In the genomic region with DNA sequence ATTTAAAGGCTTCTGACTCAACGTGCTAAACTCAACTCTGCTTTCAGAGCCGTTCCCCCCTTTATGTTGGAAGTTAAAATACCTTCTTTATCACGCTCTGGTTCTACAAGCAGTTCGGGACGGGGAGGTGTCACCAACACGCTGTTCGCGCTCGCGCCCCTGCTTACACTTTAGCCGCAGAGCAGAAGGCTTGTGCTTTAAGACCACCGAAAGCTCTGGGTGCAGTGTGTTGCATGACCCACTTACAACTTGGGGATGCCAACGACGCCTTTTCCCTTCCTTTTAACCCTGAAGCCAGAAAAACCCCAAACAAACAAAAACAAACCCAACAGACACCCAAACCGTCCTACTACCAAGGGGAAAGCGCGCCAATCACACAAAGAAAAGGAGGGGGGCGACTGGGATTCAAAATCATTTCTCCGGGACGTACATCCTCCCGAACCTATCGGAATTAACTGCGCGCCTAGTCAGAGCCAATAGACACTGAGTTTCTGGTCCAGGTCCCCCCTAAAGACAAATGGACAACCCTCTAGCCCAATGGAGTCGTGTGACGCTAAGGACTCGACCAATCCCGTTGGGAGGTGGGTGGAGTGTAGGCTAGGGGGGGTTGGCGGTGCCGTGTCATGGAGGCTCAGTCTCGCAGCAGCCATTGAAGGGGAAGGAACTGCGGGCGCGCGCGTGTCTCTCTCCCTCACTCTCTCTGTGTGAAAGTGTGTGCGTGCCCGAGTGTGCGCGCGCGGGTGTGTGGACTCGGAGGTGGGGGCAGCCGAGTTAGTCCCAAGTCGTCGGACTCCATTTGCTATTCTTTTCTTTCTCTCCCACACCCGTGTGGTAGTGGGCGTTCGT, we compare ENCODE assay signal across 8 mouse cellular contexts. TPM values are rescaled to one million over a fixed set of nuclear protein-coding genes. Genes with fewer than 3 reads are reported as not detected.
DNase-seq lines count a peak whose midpoint lies in the region; ATAC-seq lines count a peak whose summit lies in the region.

A gene (plus strand): TSS at position 589 of the 846 bp plus-strand sequence.

- H3K9ac ChIP-seq in embryonic facial prominence, embryonic 13.5 days: peak within 1 kb of the TSS; percentile 98
- H3K9ac ChIP-seq in limb, embryonic 13.5 days: peak within 1 kb of the TSS; percentile 99
- peak within 1 kb of the TSS; percentile 78 for H3K9ac ChIP-seq in midbrain, embryonic 16.5 days (ENCODE audit: low read depth, low read length)

- H3K27ac ChIP-seq in embryonic facial prominence, embryonic 13.5 days: peak within 1 kb of the TSS; percentile 94
- peak within 1 kb of the TSS; percentile 94 for H3K27ac ChIP-seq in limb, embryonic 13.5 days
- peak within 1 kb of the TSS; percentile 87 for H3K27ac ChIP-seq in midbrain, embryonic 16.5 days (ENCODE audit: low read length)

- ATAC-seq in embryonic facial prominence, embryonic 13.5 days (ENCODE audit: insufficient number of reproducible peaks, insufficient read depth, low FRiP score, low TSS enrichment, low read depth): peak; percentile 100
- ATAC-seq in limb, embryonic 13.5 days (ENCODE audit: low FRiP score, low read depth): peak; percentile 100
- peak; percentile 100 for ATAC-seq in midbrain, embryonic 16.5 days

- no peaks in the 10 kb centered on the region for H3K27me3 ChIP-seq in embryonic facial prominence, embryonic 13.5 days
- H3K27me3 ChIP-seq in limb, embryonic 13.5 days: no peaks in the 10 kb centered on the region
- H3K27me3 ChIP-seq in midbrain, embryonic 16.5 days (ENCODE audit: control insufficient read depth, insufficient read depth, low read depth, low read length): no peaks in the 10 kb centered on the region

- peak within 1 kb of the TSS; percentile 60 for H3K4me2 ChIP-seq in embryonic facial prominence, embryonic 13.5 days
- peak within 1 kb of the TSS; percentile 74 for H3K4me2 ChIP-seq in limb, embryonic 13.5 days (replicated peaks)
- peak within 1 kb of the TSS; percentile 77 for H3K4me2 ChIP-seq in midbrain, embryonic 16.5 days (ENCODE audit: low read length)

- WGBS in embryonic facial prominence, embryonic 13.5 days: under 1% methylated on average over 49 of the region's 49 CpGs
- under 1% methylated on average over 49 of the region's 49 CpGs for WGBS in limb, embryonic 13.5 days
- under 1% methylated on average over 49 of the region's 49 CpGs for WGBS in midbrain, embryonic 16.5 days

- H3K9me3 ChIP-seq in embryonic facial prominence, embryonic 13.5 days: no peaks in the 10 kb centered on the region
- no peaks in the 10 kb centered on the region for H3K9me3 ChIP-seq in limb, embryonic 13.5 days
- no peaks in the 10 kb centered on the region for H3K9me3 ChIP-seq in midbrain, embryonic 16.5 days (replicated peaks; ENCODE audit: control insufficient read depth, low read length, poor library complexity, severe bottlenecking)

- DNase-seq in 3134 (ENCODE audit: extremely low read depth, insufficient read length, low spot score): peak; percentile 94
- DNase-seq in adrenal gland, postnatal 36 days: peak; percentile 96 to 97
- DNase-seq in heart, adult 18-20 months: peak; percentile 99
- DNase-seq in kidney, adult 8-10 months: peak; percentile 98
- peak; percentile 96 to 97 for DNase-seq in spleen, postnatal 10 days (ENCODE audit: low spot score in 2 of 2)

- H3K36me3 ChIP-seq in embryonic facial prominence, embryonic 13.5 days: peaks cover 7% of the 10 kb centered on the region
- H3K36me3 ChIP-seq in limb, embryonic 13.5 days: peaks cover 7% of the 10 kb centered on the region
- H3K36me3 ChIP-seq in midbrain, embryonic 16.5 days (ENCODE audit: control insufficient read depth, insufficient read depth, low read length): no peaks in the 10 kb centered on the region

- H3K4me1 ChIP-seq in embryonic facial prominence, embryonic 13.5 days: peaks cover 17% of the 10 kb centered on the region
- peaks cover 12% of the 10 kb centered on the region for H3K4me1 ChIP-seq in limb, embryonic 13.5 days
- H3K4me1 ChIP-seq in midbrain, embryonic 16.5 days (ENCODE audit: control insufficient read depth, insufficient read depth, low read length): peaks cover 3% of the 10 kb centered on the region; the same call in 1 of the 2 replicates

- peak within 1 kb of the TSS; percentile 90 for H3K4me3 ChIP-seq in embryonic facial prominence, embryonic 13.5 days
- H3K4me3 ChIP-seq in limb, embryonic 13.5 days: peak within 1 kb of the TSS; percentile 94
- peak within 1 kb of the TSS; percentile 89 for H3K4me3 ChIP-seq in midbrain, embryonic 16.5 days (ENCODE audit: low read depth, low read length)

RNA-seq across cellular contexts. Expression of the gene that starts here (rescaled TPM):
- 10 to 100 TPM; 91.6 to 99.3 TPM for total RNA-seq in adrenal gland, postnatal 36 days (2021)
- 241 and 251 TPM in 2 replicates for polyA plus RNA-seq in embryonic facial prominence, embryonic 13.5 days (2015; fragmentation: Nextera tagmentation; extraction: Ambion mirVana)
- total RNA-seq in heart, adult 18-20 months (2021): 10 to 100 TPM; 87.2 to 89.3 TPM
- polyA plus RNA-seq in limb, embryonic 13.5 days (2015; fragmentation: Nextera tagmentation; extraction: Ambion mirVana): 231 and 249 TPM in 2 replicates
- polyA plus RNA-seq in midbrain, embryonic 16.5 days (2015; fragmentation: Nextera tagmentation; extraction: Ambion mirVana): 110 and 131 TPM in 2 replicates

Comparison
In these comparisons a context has a peak if more than half of its experiments do, and no peak if none do; other contexts are left out.
1. Peak in every context shown above with its lines: DNase-seq, ATAC-seq, H3K4me3 ChIP-seq and H3K27ac ChIP-seq.